Comparison of ENCODE assay signal across 28 mouse cellular contexts in the genomic region with DNA sequence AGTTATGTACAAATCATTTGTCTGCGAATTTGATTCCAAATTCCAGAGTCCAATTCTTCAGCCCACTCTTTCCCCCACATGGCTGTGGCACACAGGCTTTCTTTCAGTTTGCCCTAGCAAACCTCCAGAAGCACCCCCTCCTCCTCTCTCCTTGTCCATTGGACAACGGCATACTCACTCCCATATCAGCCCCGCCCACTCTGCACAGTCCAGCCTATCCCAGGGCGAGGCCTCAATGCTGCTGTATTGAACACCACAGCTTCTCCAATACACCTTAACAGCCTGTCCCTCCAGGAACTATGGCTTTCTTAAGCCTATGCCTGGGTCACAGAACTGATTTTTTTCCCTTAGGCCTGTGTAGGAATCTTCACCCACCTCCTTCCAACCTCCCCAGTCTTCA.
DNase-seq lines count a peak whose midpoint lies in the region; ATAC-seq and TF ChIP-seq lines count a peak whose summit lies in the region.
"Had no signal": no experiment of that assay in that cellular context is flagged by ENCODE, and none has a peak within 500 bp of the region (broad histone marks: within the 10 kb centered on the region; RNA-seq: fewer than 3 reads in every experiment).

No protein-coding gene starts in this region.

- in situ Hi-C loops in ES-E14 (cut with MboI; ENCODE audit: low sequenced_read_pairs in 2 of 2, unreplicated experiment in 2 of 2): no loop called here

- no peak overlapping the region for H3K4me3 ChIP-seq in kidney, embryonic 15.5 days (replicated peaks)
- no peak overlapping the region for H3K4me3 ChIP-seq in ES-E14 (ENCODE audit: insufficient read depth in 1 of 2, low read depth in 1 of 2, low read length in 2 of 2, poor library complexity in 1 of 2, severe bottlenecking in 1 of 2)
- H3K4me3 ChIP-seq in intestine, embryonic 14.5 days (ENCODE audit: low read depth, low read length): no peak overlapping the region
- no peak overlapping the region for H3K4me3 ChIP-seq in stomach, postnatal 0 days (ENCODE audit: low read depth, low read length)
- H3K4me3 ChIP-seq: embryonic facial prominence, embryonic 13.5 days; forebrain, embryonic 10.5 days; forebrain, embryonic 15.5 days; gastrocnemius, adult 2 months; hindbrain, embryonic 10.5 days; layer of hippocampus, adult 2 months; liver, embryonic 12.5 days; midbrain, embryonic 10.5 days; midbrain, embryonic 15.5 days; stomach, embryonic 15.5 days had no signal

- 0 out of 2 replicates have a peak, but pooled peaks have one; percentile 29 for ATAC-seq in kidney, embryonic 15.5 days (replicated peaks; ENCODE audit: low FRiP score)
- ATAC-seq in intestine, embryonic 14.5 days (replicated peaks; ENCODE audit: low FRiP score, low TSS enrichment, low read depth): peak; percentile 75; the same call in 1 of the 2 replicates
- peak; percentile 85 for ATAC-seq in stomach, postnatal 0 days (ENCODE audit: low FRiP score, low TSS enrichment)
- ATAC-seq: forebrain, embryonic 15.5 days; liver, embryonic 12.5 days; liver, postnatal 0 days; lung, postnatal 0 days; midbrain, embryonic 15.5 days had no signal

- H3K36me3 ChIP-seq in kidney, embryonic 15.5 days: no peaks in the 10 kb centered on the region
- no peaks in the 10 kb centered on the region for H3K36me3 ChIP-seq in ES-E14 (ENCODE audit: control insufficient read depth, insufficient read depth, low read length, poor library complexity, severe bottlenecking)
- no peaks in the 10 kb centered on the region for H3K36me3 ChIP-seq in intestine, embryonic 14.5 days (ENCODE audit: control insufficient read depth, insufficient read depth, low read length)
- no peaks in the 10 kb centered on the region for H3K36me3 ChIP-seq in stomach, postnatal 0 days (ENCODE audit: control insufficient read depth, insufficient read depth, low read length)
- H3K36me3 ChIP-seq: embryonic facial prominence, embryonic 13.5 days; forebrain, embryonic 10.5 days; forebrain, embryonic 15.5 days; hindbrain, embryonic 10.5 days; liver, embryonic 12.5 days; midbrain, embryonic 10.5 days; midbrain, embryonic 15.5 days; stomach, embryonic 15.5 days had no signal

- H3K4me1 ChIP-seq in kidney, embryonic 15.5 days: no peaks in the 10 kb centered on the region
- no peaks in the 10 kb centered on the region for H3K4me1 ChIP-seq in ES-E14 (ENCODE audit: control insufficient read depth in 2 of 2, insufficient read depth in 2 of 2, low read length in 2 of 2, poor library complexity in 1 of 2)
- H3K4me1 ChIP-seq in intestine, embryonic 14.5 days (replicated peaks; ENCODE audit: control insufficient read depth, insufficient read depth, low read length): no peaks in the 10 kb centered on the region
- no peaks in the 10 kb centered on the region for H3K4me1 ChIP-seq in stomach, postnatal 0 days (replicated peaks; ENCODE audit: control insufficient read depth, insufficient read depth)
- H3K4me1 ChIP-seq: embryonic facial prominence, embryonic 13.5 days; forebrain, embryonic 15.5 days; hindbrain, embryonic 10.5 days; liver, embryonic 12.5 days; midbrain, embryonic 10.5 days; midbrain, embryonic 15.5 days; stomach, embryonic 15.5 days had no signal

- no peak overlapping the region for H3K27ac ChIP-seq in kidney, embryonic 15.5 days
- H3K27ac ChIP-seq in ES-E14 (ENCODE audit: insufficient read depth, low read depth, low read length, poor library complexity, severe bottlenecking): no peak overlapping the region
- no peak overlapping the region for H3K27ac ChIP-seq in intestine, embryonic 14.5 days (ENCODE audit: low read depth)
- H3K27ac ChIP-seq in stomach, postnatal 0 days (replicated peaks): no peak overlapping the region
- H3K27ac ChIP-seq: embryonic facial prominence, embryonic 13.5 days; forebrain, embryonic 10.5 days; forebrain, embryonic 15.5 days; gastrocnemius, adult 2 months; hindbrain, embryonic 10.5 days; layer of hippocampus, adult 2 months; liver, embryonic 12.5 days; midbrain, embryonic 10.5 days; midbrain, embryonic 15.5 days; stomach, embryonic 15.5 days had no signal

- no peak for TF ChIP-seq CTCF in stomach, postnatal 0 days (IDR thresholded peaks at IDR 0.05; ENCODE audit: low read depth)

- no peaks in the 10 kb centered on the region for H3K27me3 ChIP-seq in kidney, embryonic 15.5 days
- H3K27me3 ChIP-seq in intestine, embryonic 14.5 days (replicated peaks; ENCODE audit: control insufficient read depth, insufficient read depth, low read length): no peaks in the 10 kb centered on the region
- no peaks in the 10 kb centered on the region for H3K27me3 ChIP-seq in stomach, postnatal 0 days (ENCODE audit: control insufficient read depth, insufficient read depth, low read length)
- H3K27me3 ChIP-seq: embryonic facial prominence, embryonic 13.5 days; forebrain, embryonic 15.5 days; liver, embryonic 12.5 days; midbrain, embryonic 15.5 days; stomach, embryonic 15.5 days had no signal

- DNase-seq in kidney, adult 8-10 months: no peak
- peak; percentile 13 for DNase-seq in ES-E14 (ENCODE audit: low read depth, low spot score)
- no peak for DNase-seq in intestine, embryonic 14.5 days (ENCODE audit: low spot score)
- DNase-seq in stomach, postnatal 0 days (ENCODE audit: low spot score): peak; percentile 48
- no peak for DNase-seq in left cerebral cortex, adult 9 months (ENCODE audit: low spot score in 2 of 2)
- no peak for DNase-seq in layer of hippocampus, adult 18-20 months (ENCODE audit: low spot score in 2 of 2)
- DNase-seq: adrenal gland, postnatal 14 days; cerebellum, adult 11 months; cerebellum, adult 9-10 months; cerebellum, postnatal 36 days; gastrocnemius, adult 2 months; heart, postnatal 14 days; kidney, adult 2 months; kidney, postnatal 14 days; left cerebral cortex, postnatal 4 days; liver, postnatal 0 days; right cerebral cortex, postnatal 25 days had no signal

- WGBS in kidney, embryonic 15.5 days: 81% methylated on average over 4 of the region's 4 CpGs
- 77% methylated on average over 4 of the region's 4 CpGs for WGBS in intestine, embryonic 14.5 days
- WGBS in stomach, postnatal 0 days: 76% methylated on average over 4 of the region's 4 CpGs

- no peak overlapping the region for H3K9ac ChIP-seq in kidney, embryonic 15.5 days
- no peak overlapping the region for H3K9ac ChIP-seq in ES-E14 (ENCODE audit: insufficient read depth, low read depth, low read length, poor library complexity, severe bottlenecking)
- H3K9ac ChIP-seq in intestine, embryonic 14.5 days (ENCODE audit: low read length): no peak overlapping the region
- no peak overlapping the region for H3K9ac ChIP-seq in stomach, postnatal 0 days (ENCODE audit: low read length)
- H3K9ac ChIP-seq: embryonic facial prominence, embryonic 13.5 days; forebrain, embryonic 15.5 days; liver, embryonic 12.5 days; liver, postnatal 0 days; midbrain, embryonic 15.5 days; stomach, embryonic 15.5 days had no signal

- H3K9me3 ChIP-seq in kidney, embryonic 15.5 days (replicated peaks): no peaks in the 10 kb centered on the region
- no peaks in the 10 kb centered on the region for H3K9me3 ChIP-seq in ES-E14 (ENCODE audit: control insufficient read depth, insufficient read depth, low read depth, low read length)
- H3K9me3 ChIP-seq in intestine, embryonic 14.5 days (ENCODE audit: control insufficient read depth, low read length): no peaks in the 10 kb centered on the region
- no peaks in the 10 kb centered on the region for H3K9me3 ChIP-seq in stomach, postnatal 0 days (ENCODE audit: control insufficient read depth, low read length)
- H3K9me3 ChIP-seq: embryonic facial prominence, embryonic 13.5 days; forebrain, embryonic 10.5 days; forebrain, embryonic 15.5 days; hindbrain, embryonic 10.5 days; liver, embryonic 12.5 days; midbrain, embryonic 10.5 days; midbrain, embryonic 15.5 days; stomach, embryonic 15.5 days had no signal

- no peak for TF ChIP-seq EP300 in stomach, postnatal 0 days (optimal IDR thresholded peaks at IDR 0.05)

- no peak overlapping the region for H3K4me2 ChIP-seq in kidney, embryonic 15.5 days
- H3K4me2 ChIP-seq in intestine, embryonic 14.5 days (ENCODE audit: low read length): no peak overlapping the region
- H3K4me2 ChIP-seq in stomach, postnatal 0 days (replicated peaks; ENCODE audit: low read depth): no peak overlapping the region
- H3K4me2 ChIP-seq: embryonic facial prominence, embryonic 13.5 days; forebrain, embryonic 15.5 days; liver, embryonic 12.5 days; midbrain, embryonic 15.5 days; stomach, embryonic 15.5 days had no signal

TF ChIP-seq in ES-E14, 5 proteins besides CTCF, POLR2A, EP300 and RAD21:
- TF ChIP-seq ZC3H11A (IDR thresholded peaks at IDR 0.05; ENCODE audit: borderline replicate concordance, low read depth, low read length): no peak
- TF ChIP-seq ZNF384 (IDR thresholded peaks at IDR 0.05; ENCODE audit: low read depth, low read length): no peak
- TF ChIP-seq HCFC1 (IDR thresholded peaks at IDR 0.05; ENCODE audit: borderline replicate concordance, insufficient read depth, low read length): no peak
- no peak for TF ChIP-seq MAFK (IDR thresholded peaks at IDR 0.05; ENCODE audit: insufficient read depth, low read depth, low read length)
- TF ChIP-seq CHD2 (IDR thresholded peaks at IDR 0.05; ENCODE audit: low read depth, low read length): no peak
TF ChIP-seq in ES-E14: peak in this region for 0.

Comparison
In these comparisons a context has a peak if more than half of its experiments do, and no peak if none do; other contexts are left out.
1. ATAC-seq: peak in every context shown above with its lines; median percentile 85 in stomach, postnatal 0 days; 75 in intestine, embryonic 14.5 days; 29 in kidney, embryonic 15.5 days.
2. DNase-seq: peak in ES-E14 (single experiment) and stomach, postnatal 0 days (single experiment); none in kidney, adult 8-10 months (0 of 2), intestine, embryonic 14.5 days (single experiment), left cerebral cortex, adult 9 months (0 of 2) and layer of hippocampus, adult 18-20 months (0 of 2).